25 mouse cellular contexts compared by ENCODE assay signal in genomic region chr15:79023366-79023765, GRCm38 (mm10). TPM values are rescaled to one million over a fixed set of nuclear protein-coding genes. Genes with fewer than 3 reads are reported as not detected.
DNase-seq lines count a peak whose midpoint lies in the region; ATAC-seq and TF ChIP-seq lines count a peak whose summit lies in the region.
"Had no signal": no experiment of that assay in that cellular context is flagged by ENCODE, and none has a peak within 500 bp of the region (broad histone marks: within the 10 kb centered on the region; RNA-seq: fewer than 3 reads in every experiment).

No protein-coding gene starts in this region.

- no peaks in the 10 kb centered on the region for H3K9me3 ChIP-seq in kidney, embryonic 16.5 days (ENCODE audit: low read length)
- H3K9me3 ChIP-seq in intestine, embryonic 15.5 days: no peaks in the 10 kb centered on the region
- no peaks in the 10 kb centered on the region for H3K9me3 ChIP-seq in intestine, embryonic 16.5 days (ENCODE audit: control insufficient read depth, low read length)
- H3K9me3 ChIP-seq: embryonic facial prominence, embryonic 15.5 days; forebrain, embryonic 10.5 days; heart, embryonic 12.5 days had no signal

- H3K27me3 ChIP-seq in kidney, adult 2 months (replicated peaks; ENCODE audit: control insufficient read depth, insufficient read depth, low read length): no peaks in the 10 kb centered on the region
- no peaks in the 10 kb centered on the region for H3K27me3 ChIP-seq in kidney, embryonic 16.5 days (ENCODE audit: insufficient read depth, low read length)
- H3K27me3 ChIP-seq in liver, adult 2 months (ENCODE audit: control insufficient read depth, insufficient read depth, low read length): no peaks in the 10 kb centered on the region
- no peaks in the 10 kb centered on the region for H3K27me3 ChIP-seq in intestine, embryonic 15.5 days (replicated peaks)
- no peaks in the 10 kb centered on the region for H3K27me3 ChIP-seq in intestine, embryonic 16.5 days (replicated peaks; ENCODE audit: control insufficient read depth, insufficient read depth, low read length)
- H3K27me3 ChIP-seq: embryonic facial prominence, embryonic 15.5 days had no signal

- TF ChIP-seq POLR2A in kidney, adult 2 months (IDR thresholded peaks at IDR 0.05; ENCODE audit: low read depth, low read length): no peak
- no peak for TF ChIP-seq POLR2A in liver, adult 2 months (IDR thresholded peaks at IDR 0.05; ENCODE audit: extremely low read depth, insufficient read depth, low read length)

- 59% methylated on average over 1 of the region's 1 CpGs for WGBS in kidney, adult 2 months
- WGBS in kidney, embryonic 16.5 days: 50% methylated on average over 1 of the region's 1 CpGs
- WGBS in liver, adult 2 months: 6% methylated on average over 1 of the region's 1 CpGs
- 25% methylated on average over 1 of the region's 1 CpGs for WGBS in intestine, embryonic 15.5 days
- WGBS in intestine, embryonic 16.5 days: 33% methylated on average over 1 of the region's 1 CpGs

- peak; percentile 61 for DNase-seq in kidney, adult 2 months
- peak; percentile 83 for DNase-seq in liver, adult 2 months (ENCODE audit: extremely low read depth, low read depth, low spot score)
- no peak for DNase-seq in liver
- no peak for DNase-seq in lung, postnatal 25 days (ENCODE audit: low spot score)
- DNase-seq: adrenal gland, adult 2 months; adrenal gland, postnatal 25 days; cerebellum, adult 18-20 months; cerebellum, adult 9-11 months; cerebellum, postnatal 36 days; gastrocnemius, postnatal 10 days; heart, adult 2 months; heart, postnatal 36 days had no signal

- no peak overlapping the region for H3K9ac ChIP-seq in kidney, embryonic 16.5 days (replicated peaks; ENCODE audit: low read length)
- H3K9ac ChIP-seq in liver, adult 2 months (ENCODE audit: low read depth, low read length): peak overlapping the region; percentile 22
- H3K9ac ChIP-seq in intestine, embryonic 15.5 days: no peak overlapping the region
- no peak overlapping the region for H3K9ac ChIP-seq in intestine, embryonic 16.5 days (ENCODE audit: low read depth, low read length)
- H3K9ac ChIP-seq: embryonic facial prominence, embryonic 15.5 days; heart, embryonic 12.5 days had no signal

- peak overlapping the region; percentile 35; the same call in 1 of the 2 replicates for H3K27ac ChIP-seq in kidney, adult 2 months (ENCODE audit: insufficient read depth, low read depth, low read length)
- no peak overlapping the region for H3K27ac ChIP-seq in kidney, embryonic 16.5 days (ENCODE audit: low read length)
- H3K27ac ChIP-seq in liver, adult 2 months (replicated peaks; ENCODE audit: insufficient read depth, low read depth, low read length): peak overlapping the region; percentile 81
- H3K27ac ChIP-seq in intestine, embryonic 15.5 days: no peak overlapping the region
- H3K27ac ChIP-seq in intestine, embryonic 16.5 days (ENCODE audit: low read length): peak overlapping the region; percentile 24; the same call in 1 of the 2 replicates
- H3K27ac ChIP-seq: embryonic facial prominence, embryonic 15.5 days; forebrain, embryonic 10.5 days; heart, adult 2 months had no signal

- ATAC-seq in kidney, embryonic 16.5 days (ENCODE audit: low FRiP score, low TSS enrichment): no peak
- 0 out of 2 replicates have a peak, but pooled peaks have one; percentile 6 for ATAC-seq in intestine, embryonic 15.5 days
- no peak for ATAC-seq in intestine, embryonic 16.5 days
- no peak for ATAC-seq in granulocyte monocyte progenitor cell, adult 5-6 weeks (replicated peaks; ENCODE audit: poor library complexity, severe bottlenecking)
- ATAC-seq: forebrain, embryonic 16.5 days had no signal

- no peaks in the 10 kb centered on the region for H3K36me3 ChIP-seq in kidney, adult 2 months (ENCODE audit: control insufficient read depth, insufficient read depth, low read length)
- no peaks in the 10 kb centered on the region for H3K36me3 ChIP-seq in kidney, embryonic 16.5 days (ENCODE audit: insufficient read depth, low read length)
- no peaks in the 10 kb centered on the region for H3K36me3 ChIP-seq in liver, adult 2 months (ENCODE audit: control insufficient read depth, insufficient read depth, low read length)
- H3K36me3 ChIP-seq in intestine, embryonic 15.5 days: no peaks in the 10 kb centered on the region
- H3K36me3 ChIP-seq in intestine, embryonic 16.5 days (ENCODE audit: control insufficient read depth, insufficient read depth, low read length): no peaks in the 10 kb centered on the region
- H3K36me3 ChIP-seq: embryonic facial prominence, embryonic 15.5 days; forebrain, embryonic 10.5 days; heart, embryonic 12.5 days had no signal

- no peak overlapping the region for H3K4me3 ChIP-seq in kidney, adult 2 months (ENCODE audit: insufficient read depth, low read depth, low read length)
- no peak overlapping the region for H3K4me3 ChIP-seq in kidney, embryonic 16.5 days (ENCODE audit: low read length)
- peak overlapping the region; percentile 1; the same call in 1 of the 2 replicates for H3K4me3 ChIP-seq in liver, adult 2 months (ENCODE audit: insufficient read depth, low read depth, low read length)
- H3K4me3 ChIP-seq in intestine, embryonic 15.5 days (replicated peaks): no peak overlapping the region
- H3K4me3 ChIP-seq in intestine, embryonic 16.5 days (ENCODE audit: low read length): no peak overlapping the region
- H3K4me3 ChIP-seq: embryonic facial prominence, embryonic 15.5 days; erythroblast, embryonic 14.5 days; forebrain, embryonic 10.5 days; heart, adult 2 months; heart, embryonic 12.5 days had no signal

- TF ChIP-seq CTCF in kidney, adult 2 months (conservative IDR thresholded peaks at IDR 0.05; ENCODE audit: insufficient read depth, insufficient read length, low read depth, low read length): no peak
- TF ChIP-seq CTCF in liver, adult 2 months (IDR thresholded peaks at IDR 0.05; ENCODE audit: low read depth, low read length): no peak

- peaks cover 8% of the 10 kb centered on the region; the same call in 1 of the 2 replicates for H3K79me2 ChIP-seq in liver, adult 2 months (ENCODE audit: control insufficient read depth, insufficient read depth, low read length)

- no peak overlapping the region for H3K4me2 ChIP-seq in kidney, embryonic 16.5 days (replicated peaks; ENCODE audit: low read depth, low read length)
- no peak overlapping the region for H3K4me2 ChIP-seq in intestine, embryonic 15.5 days (replicated peaks)
- H3K4me2 ChIP-seq in intestine, embryonic 16.5 days (ENCODE audit: low read depth, low read length): no peak overlapping the region
- H3K4me2 ChIP-seq: embryonic facial prominence, embryonic 15.5 days; heart, embryonic 12.5 days had no signal

- H3K4me1 ChIP-seq in kidney, adult 2 months (ENCODE audit: control insufficient read depth, insufficient read depth, low read length): peaks cover 12% of the 10 kb centered on the region; the same call in 1 of the 2 replicates
- H3K4me1 ChIP-seq in kidney, embryonic 16.5 days (ENCODE audit: insufficient read depth, low read length): peaks cover 45% of the 10 kb centered on the region
- peaks cover 10% of the 10 kb centered on the region for H3K4me1 ChIP-seq in liver, adult 2 months (ENCODE audit: control insufficient read depth, insufficient read depth, low read length)
- peaks cover 34% of the 10 kb centered on the region for H3K4me1 ChIP-seq in intestine, embryonic 15.5 days (replicated peaks)
- peaks cover 37% of the 10 kb centered on the region for H3K4me1 ChIP-seq in intestine, embryonic 16.5 days (ENCODE audit: control insufficient read depth, insufficient read depth, low read length)

RNA-seq across cellular contexts. Expression of gene H1f0, which starts 4.9 kb away (rescaled TPM):
- polyA plus RNA-seq in kidney, adult 2 months (2012; rRNA removed): 123 and 145 TPM in 2 replicates
- polyA plus RNA-seq in kidney, embryonic 16.5 days (2015; fragmentation: Nextera tagmentation; extraction: Ambion mirVana): 521 and 528 TPM in 2 replicates
- total RNA-seq in liver, adult 2 months (2014; rRNA removed): 64.2 and 82.1 TPM in 2 replicates
- polyA plus RNA-seq in liver, adult 2 months (2012; rRNA removed): 68.0 and 79.0 TPM in 2 replicates
- 441 and 523 TPM in 2 replicates for polyA plus RNA-seq in intestine, embryonic 15.5 days (2015; fragmentation: Nextera tagmentation; extraction: Ambion mirVana)
- 438 and 456 TPM in 2 replicates for polyA plus RNA-seq in intestine, embryonic 16.5 days (2015; fragmentation: Nextera tagmentation; extraction: Ambion mirVana)
- 10.6 and 17.0 TPM in 2 replicates for total RNA-seq in granulocyte monocyte progenitor cell, adult 5-6 weeks (2014; fragmentation: Nextera tagmentation)
- total RNA-seq in granulocyte monocyte progenitor cell, adult 5-6 weeks (2017): 19.6 and 24.4 TPM in 2 replicates

RNA-seq across cellular contexts. Expression of gene Galr3, which starts 18.3 kb away (rescaled TPM):
- polyA plus RNA-seq in kidney, adult 2 months (2012; rRNA removed): 0.64 and 1.2 TPM in 2 replicates
- not detected in 2 replicates for polyA plus RNA-seq in kidney, embryonic 16.5 days (2015; fragmentation: Nextera tagmentation; extraction: Ambion mirVana)
- not detected in 2 replicates for total RNA-seq in liver, adult 2 months (2014; rRNA removed)
- 0.09 TPM in 1 of 2 replicates, not detected in the other for polyA plus RNA-seq in liver, adult 2 months (2012; rRNA removed)
- 1.6 and 1.8 TPM in 2 replicates for polyA plus RNA-seq in intestine, embryonic 15.5 days (2015; fragmentation: Nextera tagmentation; extraction: Ambion mirVana)
- 1.8 and 2.3 TPM in 2 replicates for polyA plus RNA-seq in intestine, embryonic 16.5 days (2015; fragmentation: Nextera tagmentation; extraction: Ambion mirVana)
- 0.73 TPM in 1 of 2 replicates, not detected in the other for total RNA-seq in granulocyte monocyte progenitor cell, adult 5-6 weeks (2014; fragmentation: Nextera tagmentation)
- 0.65 and 2.1 TPM in 2 replicates for total RNA-seq in granulocyte monocyte progenitor cell, adult 5-6 weeks (2017)
- total RNA-seq: ES-E14; gastrocnemius, postnatal 4 days; heart, adult 2 months; heart, postnatal 36 days had no signal
- polyA plus RNA-seq: erythroblast, embryonic 14.5 days; forebrain, embryonic 10.5 days; forebrain, embryonic 16.5 days; heart, adult 2 months; heart, embryonic 12.5 days; heart, embryonic 16.5 days; hindbrain, embryonic 11.5 days had no signal

RNA-seq across cellular contexts. Expression of gene Ankrd54, which starts 39.3 kb away (rescaled TPM):
- polyA plus RNA-seq in kidney, adult 2 months (2012; rRNA removed): 38.9 and 52.2 TPM in 2 replicates
- 51.7 and 52.5 TPM in 2 replicates for polyA plus RNA-seq in kidney, embryonic 16.5 days (2015; fragmentation: Nextera tagmentation; extraction: Ambion mirVana)
- 5.1 and 6.4 TPM in 2 replicates for total RNA-seq in liver, adult 2 months (2014; rRNA removed)
- 22.5 and 27.1 TPM in 2 replicates for polyA plus RNA-seq in liver, adult 2 months (2012; rRNA removed)
- 53.5 and 56.2 TPM in 2 replicates for polyA plus RNA-seq in intestine, embryonic 15.5 days (2015; fragmentation: Nextera tagmentation; extraction: Ambion mirVana)
- polyA plus RNA-seq in intestine, embryonic 16.5 days (2015; fragmentation: Nextera tagmentation; extraction: Ambion mirVana): 56.4 and 57.5 TPM in 2 replicates
- 14.5 and 21.9 TPM in 2 replicates for total RNA-seq in granulocyte monocyte progenitor cell, adult 5-6 weeks (2014; fragmentation: Nextera tagmentation)
- 14.0 and 20.8 TPM in 2 replicates for total RNA-seq in granulocyte monocyte progenitor cell, adult 5-6 weeks (2017)

RNA-seq across cellular contexts. Expression of gene Eif3l, which starts 51.6 kb away (rescaled TPM):
- polyA plus RNA-seq in kidney, adult 2 months (2012; rRNA removed): 172 and 183 TPM in 2 replicates
- polyA plus RNA-seq in kidney, embryonic 16.5 days (2015; fragmentation: Nextera tagmentation; extraction: Ambion mirVana): 254 and 260 TPM in 2 replicates
- 82.1 and 94.2 TPM in 2 replicates for total RNA-seq in liver, adult 2 months (2014; rRNA removed)
- polyA plus RNA-seq in liver, adult 2 months (2012; rRNA removed): 98.3 and 103 TPM in 2 replicates
- 229 and 241 TPM in 2 replicates for polyA plus RNA-seq in intestine, embryonic 15.5 days (2015; fragmentation: Nextera tagmentation; extraction: Ambion mirVana)
- polyA plus RNA-seq in intestine, embryonic 16.5 days (2015; fragmentation: Nextera tagmentation; extraction: Ambion mirVana): 221 and 238 TPM in 2 replicates
- total RNA-seq in granulocyte monocyte progenitor cell, adult 5-6 weeks (2014; fragmentation: Nextera tagmentation): 228 and 235 TPM in 2 replicates
- 310 and 312 TPM in 2 replicates for total RNA-seq in granulocyte monocyte progenitor cell, adult 5-6 weeks (2017)

Comparison
In these comparisons a context has a peak if more than half of its experiments do, and no peak if none do; other contexts are left out.
1. DNase-seq: peak in kidney, adult 2 months (single experiment) and liver, adult 2 months (single experiment); none in liver (single experiment) and lung, postnatal 25 days (single experiment).
2. H3K27ac ChIP-seq: peak in kidney, adult 2 months (single experiment), liver, adult 2 months (single experiment) and intestine, embryonic 16.5 days (single experiment); none in kidney, embryonic 16.5 days (single experiment) and intestine, embryonic 15.5 days (single experiment).